Mouse (Mus musculus) hindbrain, embryonic 14.5 days (tissue): Measurements from ENCODE around the gene Ccdc187. TPM values are rescaled to one million over a fixed set of nuclear protein-coding genes. Genes with fewer than 3 reads are reported as not detected.

Source experiments
- ATAC-seq: fragments of 200-750 bp; cut with Nextera tagmentation; 2 replicates; pipeline ENCODE4 v1.8.0; 2017; ENCODE audit warnings: moderate number of reproducible peaks, mild to moderate bottlenecking, moderate TSS enrichment, moderate library complexity; ENCODE audit not compliant: low FRiP score
- DNase-seq: peaks from one replicate; pipeline ENCODE4 v3.0.0-alpha.2; 2015; ENCODE audit warnings: low spot score
- H3K27ac ChIP-seq: fragments of 300-500 bp; sonication (generic); 2 replicates; pipeline ENCODE4 v1.5.1; 2014; ENCODE audit warnings: mild to moderate bottlenecking, moderate library complexity
- H3K27me3 ChIP-seq: fragments of 300-500 bp; sonication (generic); 2 replicates; pipeline ENCODE4 v1.6.1; 2014; ENCODE audit warnings: mild to moderate bottlenecking, low read length, mixed read lengths; ENCODE audit not compliant: control insufficient read depth, insufficient read depth
- H3K36me3 ChIP-seq: fragments of 300-500 bp; sonication (generic); replicated peaks from 2 replicates; pipeline ENCODE4 v1.6.1; 2014; ENCODE audit not compliant: control insufficient read depth, insufficient read depth
- H3K4me1 ChIP-seq: fragments of 300-500 bp; sonication (generic); replicated peaks from 2 replicates; pipeline ENCODE4 v1.6.1; 2014; ENCODE audit warnings: antibody characterized with exemption, low read length, mixed read lengths; ENCODE audit not compliant: control insufficient read depth, insufficient read depth
- H3K4me2 ChIP-seq: fragments of 300-500 bp; sonication (generic); replicated peaks from 2 replicates; pipeline ENCODE4 v1.6.1; 2014; ENCODE audit warnings: mild to moderate bottlenecking, moderate library complexity
- H3K4me3 ChIP-seq: fragments of 300-500 bp; sonication (generic); replicated peaks from 2 replicates; pipeline ENCODE4 v1.5.1; 2014; ENCODE audit warnings: mild to moderate bottlenecking, low read length
- H3K9ac ChIP-seq: fragments of 300-500 bp; sonication (generic); 2 replicates; pipeline ENCODE4 v1.6.1; 2014
- H3K9me3 ChIP-seq: fragments of 300-500 bp; sonication (generic); 2 replicates; pipeline ENCODE4 v1.6.1; 2016; ENCODE audit warnings: low read length; ENCODE audit not compliant: control insufficient read depth
- WGBS: fragments of 180-500 bp; shearing (Covaris S2); extraction: QIAGEN DNeasy Blood & Tissue Kit; methylation state at CpG from one replicate; pipeline ENCODE4 v1.1.7; 2014; 5-methylcytosine and 5-hydroxymethylcytosine counted together
- polyA plus RNA-seq: library from polyadenylated mRNA; unstranded; fragments of >200 nt; fragmentation: Nextera tagmentation; extraction: Ambion mirVana; gene quantifications from 2 replicates; pipeline ENCODE4 v1.2.1, GENCODE M21; 2014

Gene Ccdc187
- polyA plus RNA-seq, 1 experiment from 2014 or later = 0.25 TPM

GRCm38 (mm10) chr2:26317371-26317770 lies 23.0 kb upstream of the Ccdc187 start:
- DNase-seq = no peak
- no peak overlapping the region for H3K27ac ChIP-seq
- no peaks in the 10 kb centered on the region for H3K9me3 ChIP-seq
- peaks cover 3% of the 10 kb centered on the region for H3K36me3 ChIP-seq
- peak overlapping the region; percentile 81 for H3K9ac ChIP-seq
- peak overlapping the region; percentile 52 for H3K4me3 ChIP-seq
- ATAC-seq = no peak
- H3K27me3 ChIP-seq = no peaks in the 10 kb centered on the region
- H3K4me2 ChIP-seq = peak overlapping the region; percentile 99
- peaks cover 59% of the 10 kb centered on the region for H3K4me1 ChIP-seq
- WGBS = 67% methylated on average over 3 of the region's 3 CpGs

- ATAC-seq (no peak), DNase-seq (no peak)
- Histone ChIP-seq H3K4me1 (peaks cover 55% of the 10 kb centered on the region), H3K9me3 (no peaks in the 10 kb centered on the region), H3K4me3 (peak overlapping the region; percentile 52), H3K27ac (peak overlapping the region; percentile 97), H3K27me3 (no peaks in the 10 kb centered on the region), H3K36me3 (no peaks in the 10 kb centered on the region), H3K9ac (peak overlapping the region; percentile 81), H3K4me2 (peak overlapping the region; percentile 99)
- 41% methylated on average over 9 of the region's 9 CpGs for WGBS
Observed at GRCm38 (mm10) chr2:26316576-26317246, 22.4 kb upstream of the Ccdc187 start.

GRCm38 (mm10) chr2:26315925-26316311 lies 21.6 kb upstream of the Ccdc187 start:
- ATAC-seq (peak; percentile 32), DNase-seq (no peak)
- H3K4me1 ChIP-seq = peaks cover 53% of the 10 kb centered on the region
- H3K36me3 ChIP-seq = no peaks in the 10 kb centered on the region
- H3K4me2 ChIP-seq = peak overlapping the region; percentile 99
- no peaks in the 10 kb centered on the region for H3K27me3 ChIP-seq
- peak overlapping the region; percentile 81 for H3K9ac ChIP-seq
- H3K9me3 ChIP-seq = no peaks in the 10 kb centered on the region
- peak overlapping the region; percentile 52 for H3K4me3 ChIP-seq
- 0% methylated on average over 11 of the region's 11 CpGs for WGBS
- H3K27ac ChIP-seq = peak overlapping the region; percentile 97

GRCm38 (mm10) chr2:26315072-26315924 lies 20.9 kb upstream of the Ccdc187 start, which contains the start of gene Gpsm1:
Gene Gpsm1, plus strand, starts transcription at chr2:26315515.
- no peaks in the 10 kb centered on the region for H3K9me3 ChIP-seq
- H3K4me1 ChIP-seq = peaks cover 51% of the 10 kb centered on the region
- H3K4me2 ChIP-seq = peak within 1 kb of the TSS; percentile 99
- DNase-seq (peak; percentile 84), ATAC-seq (peak; percentile 85)
- WGBS = under 1% methylated on average over 57 of the region's 66 CpGs
- peak within 1 kb of the TSS; percentile 97 for H3K27ac ChIP-seq
- H3K27me3 ChIP-seq = no peaks in the 10 kb centered on the region
- peak within 1 kb of the TSS; percentile 81 for H3K9ac ChIP-seq
- no peaks in the 10 kb centered on the region for H3K36me3 ChIP-seq
- peak within 1 kb of the TSS; percentile 52 for H3K4me3 ChIP-seq

- Histone ChIP-seq H3K4me3 (peak overlapping the region; percentile 52), H3K27ac (peak overlapping the region; percentile 97), H3K9ac (peak overlapping the region; percentile 81), H3K4me1 (peaks cover 44% of the 10 kb centered on the region), H3K36me3 (no peaks in the 10 kb centered on the region), H3K27me3 (no peaks in the 10 kb centered on the region), H3K4me2 (peak overlapping the region; percentile 99), H3K9me3 (no peaks in the 10 kb centered on the region)
- 66% methylated on average over 13 of the region's 13 CpGs for WGBS
- DNase-seq = no peak
- ATAC-seq = no peak
Observed at GRCm38 (mm10) chr2:26314281-26315071, 20.1 kb upstream of the Ccdc187 start.

GRCm38 (mm10) chr2:26313394-26313793 lies 19.0 kb upstream of the Ccdc187 start:
- no peak for ATAC-seq
- H3K4me2 ChIP-seq = no peak overlapping the region
- H3K4me1 ChIP-seq = peaks cover 33% of the 10 kb centered on the region
- no peaks in the 10 kb centered on the region for H3K36me3 ChIP-seq
- no peak overlapping the region for H3K4me3 ChIP-seq
- no peaks in the 10 kb centered on the region for H3K9me3 ChIP-seq
- 92% methylated on average over 1 of the region's 1 CpGs for WGBS
- no peaks in the 10 kb centered on the region for H3K27me3 ChIP-seq
- H3K9ac ChIP-seq = no peak overlapping the region
- H3K27ac ChIP-seq = no peak overlapping the region
- no peak for DNase-seq

GRCm38 (mm10) chr2:26312812-26313211 lies 18.5 kb upstream of the Ccdc187 start:
- WGBS = 63% methylated on average over 2 of the region's 2 CpGs
- Histone ChIP-seq H3K27me3 (no peaks in the 10 kb centered on the region), H3K4me3 (no peak overlapping the region), H3K4me1 (peaks cover 27% of the 10 kb centered on the region), H3K9me3 (no peaks in the 10 kb centered on the region), H3K36me3 (no peaks in the 10 kb centered on the region), H3K27ac (no peak overlapping the region), H3K4me2 (no peak overlapping the region), H3K9ac (no peak overlapping the region)
- DNase-seq (no peak), ATAC-seq (no peak)

- ATAC-seq (no peak), DNase-seq (no peak)
- H3K4me2 ChIP-seq = no peak overlapping the region
- H3K36me3 ChIP-seq = no peaks in the 10 kb centered on the region
- 76% methylated on average over 5 of the region's 5 CpGs for whole genome bisulfite sequencing
- no peaks in the 10 kb centered on the region for H3K27me3 ChIP-seq
- H3K4me1 ChIP-seq = peaks cover 18% of the 10 kb centered on the region
- no peak overlapping the region for H3K9ac ChIP-seq
- no peak overlapping the region for H3K27ac ChIP-seq
- H3K9me3 ChIP-seq = no peaks in the 10 kb centered on the region
- H3K4me3 ChIP-seq = no peak overlapping the region
Observed at GRCm38 (mm10) chr2:26311936-26312335, 17.6 kb upstream of the Ccdc187 start.

GRCm38 (mm10) chr2:26309739-26310138 lies 15.4 kb upstream of the Ccdc187 start:
- Histone ChIP-seq H3K27ac (peak overlapping the region; percentile 54), H3K4me1 (peaks cover 8% of the 10 kb centered on the region; the same call in 1 of the 2 replicates), H3K27me3 (no peaks in the 10 kb centered on the region), H3K4me3 (no peak overlapping the region), H3K9ac (no peak overlapping the region), H3K9me3 (no peaks in the 10 kb centered on the region), H3K36me3 (no peaks in the 10 kb centered on the region), H3K4me2 (no peak overlapping the region)
- WGBS = 19% methylated on average over 10 of the region's 10 CpGs
- no peak for DNase-seq
- peak; percentile 52; the same call in 1 of the 2 replicates for ATAC-seq
